Comparison of ENCODE assay signal across 26 mouse cellular contexts in genomic region chr15:5348881-5349280, GRCm38 (mm10).
"Had no signal": no experiment of that assay in that cellular context is flagged by ENCODE, and none has a peak within 500 bp of the region (broad histone marks: within the 10 kb centered on the region; RNA-seq: fewer than 3 reads in every experiment).

No protein-coding gene starts in this region.

- H3K9ac ChIP-seq: heart, embryonic 13.5 days; heart, embryonic 15.5 days; hindbrain, embryonic 12.5 days; hindbrain, embryonic 14.5 days; intestine, embryonic 15.5 days; limb, embryonic 13.5 days; limb, embryonic 15.5 days; liver, embryonic 12.5 days; liver, embryonic 14.5 days had no signal

- H3K4me3 ChIP-seq: heart, adult 2 months; heart, embryonic 13.5 days; heart, embryonic 15.5 days; hindbrain, embryonic 12.5 days; intestine, embryonic 15.5 days; layer of hippocampus, adult 2 months; limb, embryonic 13.5 days; limb, embryonic 15.5 days; liver, embryonic 12.5 days had no signal

- DNase-seq: gastrocnemius, postnatal 14 days; heart, adult 11 months; heart, adult 2 months; heart, postnatal 14 days; heart, postnatal 36 days; kidney, adult 18-20 months; kidney, adult 8-10 months; kidney, postnatal 10 days; kidney, postnatal 25 days; kidney, postnatal 4 days; layer of hippocampus, postnatal 36 days; left cerebral cortex, postnatal 4 days had no signal

- H3K4me1 ChIP-seq: heart, embryonic 13.5 days; heart, embryonic 15.5 days; hindbrain, embryonic 12.5 days; intestine, embryonic 15.5 days; limb, embryonic 13.5 days; limb, embryonic 15.5 days; liver, embryonic 12.5 days had no signal

- H3K4me2 ChIP-seq: heart, embryonic 11.5 days; heart, embryonic 13.5 days; heart, embryonic 15.5 days; hindbrain, embryonic 12.5 days; hindbrain, embryonic 14.5 days; intestine, embryonic 15.5 days; limb, embryonic 13.5 days; limb, embryonic 15.5 days; liver, embryonic 12.5 days had no signal

- H3K9me3 ChIP-seq: heart, embryonic 13.5 days; heart, embryonic 15.5 days; hindbrain, embryonic 12.5 days; intestine, embryonic 15.5 days; limb, embryonic 13.5 days; limb, embryonic 15.5 days; liver, embryonic 12.5 days had no signal

- H3K27ac ChIP-seq: heart, adult 2 months; heart, embryonic 13.5 days; heart, embryonic 15.5 days; hindbrain, embryonic 12.5 days; hindbrain, embryonic 14.5 days; intestine, embryonic 15.5 days; layer of hippocampus, adult 2 months; limb, embryonic 13.5 days; limb, embryonic 15.5 days; liver, embryonic 12.5 days; liver, embryonic 14.5 days had no signal

- ATAC-seq: hindbrain, embryonic 16.5 days; inflammation-experienced regulatory T-cells, adult 6 months; intestine, embryonic 15.5 days; intestine, postnatal 0 days; liver, embryonic 12.5 days had no signal

- H3K27me3 ChIP-seq: heart, embryonic 13.5 days; heart, embryonic 15.5 days; hindbrain, embryonic 12.5 days; intestine, embryonic 15.5 days; limb, embryonic 13.5 days; limb, embryonic 15.5 days; liver, embryonic 12.5 days had no signal

- H3K36me3 ChIP-seq: heart, embryonic 13.5 days; heart, embryonic 15.5 days; hindbrain, embryonic 12.5 days; intestine, embryonic 15.5 days; limb, embryonic 13.5 days; limb, embryonic 15.5 days; liver, embryonic 12.5 days had no signal
